Mouse (Mus musculus): ENCODE data around the gene Hjurp. TPM values are rescaled to one million over a fixed set of nuclear protein-coding genes. Genes with fewer than 3 reads are reported as not detected.

The Hjurp gene
- polyA plus RNA-seq, 1 experiment from 2014 or later: 168 TPM

GRCm38 (mm10) chr1:88262255-88262654, 15.2 kb downstream of the Hjurp start:
- ATAC-seq (ENCODE audit: insufficient number of reproducible peaks, low FRiP score, low TSS enrichment, low read depth): 0 out of 2 replicates have a peak, but pooled peaks have one; percentile 1
- Histone ChIP-seq H3K36me3 (peaks cover 81% of the 10 kb centered on the region), H3K4me2 (no peak overlapping the region), H3K4me3 (no peak overlapping the region), H3K9ac (no peak overlapping the region), H3K27me3 (no peaks in the 10 kb centered on the region), H3K4me1 (peaks cover 14% of the 10 kb centered on the region), H3K27ac (no peak overlapping the region; the same call in 1 of the 2 replicates), H3K9me3 (no peaks in the 10 kb centered on the region)
- 70% methylated on average over 4 of the region's 4 CpGs for WGBS

DNA sequence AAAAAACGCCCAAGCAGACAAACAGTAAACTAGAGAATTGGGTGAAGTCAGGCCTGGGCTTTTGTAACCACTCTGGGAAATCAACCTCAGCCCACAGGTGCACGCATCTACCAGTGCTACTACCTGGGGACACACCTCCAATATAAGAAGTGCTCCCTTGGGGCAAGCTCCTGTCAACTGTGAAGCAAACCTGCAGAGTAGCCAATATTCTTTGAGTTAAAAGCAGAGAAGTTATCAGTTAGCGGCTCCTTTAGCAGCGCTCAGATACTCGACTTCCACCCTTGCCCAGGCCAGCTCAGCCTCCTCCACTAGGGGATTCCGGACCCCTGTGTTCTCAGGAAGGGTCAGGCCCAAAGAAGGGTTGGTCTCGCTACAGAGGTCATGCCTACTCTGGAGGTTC, 15.7 kb downstream of the Hjurp start:
- peaks cover 76% of the 10 kb centered on the region for H3K36me3 ChIP-seq
- no peak overlapping the region for H3K4me2 ChIP-seq
- H3K4me3 ChIP-seq: no peak overlapping the region
- H3K27me3 ChIP-seq: no peaks in the 10 kb centered on the region
- H3K27ac ChIP-seq: no peak overlapping the region; the same call in 1 of the 2 replicates
- ATAC-seq (ENCODE audit: insufficient number of reproducible peaks, low FRiP score, low TSS enrichment, low read depth): no peak
- H3K9me3 ChIP-seq: no peaks in the 10 kb centered on the region
- H3K4me1 ChIP-seq: peaks cover 14% of the 10 kb centered on the region
- 80% methylated on average over 7 of the region's 7 CpGs for whole genome bisulfite sequencing
- no peak overlapping the region for H3K9ac ChIP-seq

DNA sequence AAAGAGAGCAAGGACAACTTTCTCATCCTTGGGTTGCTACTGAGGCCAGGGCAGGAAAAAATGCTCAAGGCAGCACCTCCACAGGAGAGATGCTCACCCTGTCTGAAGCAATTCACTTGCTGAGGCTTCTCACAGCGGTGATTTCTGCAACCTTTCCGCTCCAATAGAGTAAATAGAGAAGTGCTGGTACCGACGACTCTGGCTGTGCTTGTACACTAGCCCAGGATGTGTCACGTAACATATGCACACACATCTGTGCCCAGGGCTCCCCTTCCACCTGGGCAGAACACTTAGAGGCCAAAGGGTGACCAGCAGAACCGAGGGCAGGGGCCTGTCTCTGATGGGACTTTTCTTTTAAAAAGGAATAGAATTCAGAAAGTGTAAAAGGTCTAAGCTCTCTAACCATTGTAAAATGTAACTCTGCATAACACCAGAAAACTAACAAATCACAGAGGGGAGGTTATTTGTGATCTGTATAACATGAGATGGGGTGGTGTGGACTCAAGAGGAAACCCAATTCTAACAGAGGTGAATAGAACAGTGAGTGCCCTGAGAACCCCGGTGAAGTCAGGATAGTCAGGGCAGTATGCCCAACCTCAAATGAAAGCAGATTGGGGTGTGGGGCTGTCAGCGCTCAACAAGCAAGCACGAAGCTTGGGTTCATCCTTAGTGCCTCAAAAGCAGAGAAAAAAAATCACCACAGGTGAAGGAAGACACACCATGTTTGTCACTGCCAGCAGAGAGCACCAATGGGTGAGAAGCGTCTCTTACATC, 16.6 kb downstream of the Hjurp start:
- WGBS: 83% methylated on average over 10 of the region's 10 CpGs
- Histone ChIP-seq H3K9me3 (no peaks in the 10 kb centered on the region), H3K27me3 (no peaks in the 10 kb centered on the region), H3K9ac (no peak overlapping the region), H3K4me2 (no peak overlapping the region), H3K27ac (no peak overlapping the region), H3K4me3 (no peak overlapping the region), H3K36me3 (peaks cover 67% of the 10 kb centered on the region), H3K4me1 (peaks cover 14% of the 10 kb centered on the region)
- ATAC-seq (ENCODE audit: insufficient number of reproducible peaks, low FRiP score, low TSS enrichment, low read depth): no peak

- H3K27me3 ChIP-seq: no peaks in the 10 kb centered on the region
- no peak overlapping the region for H3K4me3 ChIP-seq
- ATAC-seq (ENCODE audit: insufficient number of reproducible peaks, low FRiP score, low TSS enrichment, low read depth): peak; percentile 11
- peaks cover 60% of the 10 kb centered on the region for H3K36me3 ChIP-seq
- no peak overlapping the region for H3K9ac ChIP-seq
- H3K9me3 ChIP-seq: 0 out of 2 replicates have a peak, but pooled peaks cover 3% of the 10 kb centered on the region
- H3K27ac ChIP-seq: no peak overlapping the region; the same call in 1 of the 2 replicates
- 79% methylated on average over 6 of the region's 6 CpGs for WGBS
- no peak overlapping the region for H3K4me2 ChIP-seq
- H3K4me1 ChIP-seq: peaks cover 14% of the 10 kb centered on the region
Measured at GRCm38 (mm10) chr1:88260114-88260513, 17.3 kb downstream of the Hjurp start.

DNA sequence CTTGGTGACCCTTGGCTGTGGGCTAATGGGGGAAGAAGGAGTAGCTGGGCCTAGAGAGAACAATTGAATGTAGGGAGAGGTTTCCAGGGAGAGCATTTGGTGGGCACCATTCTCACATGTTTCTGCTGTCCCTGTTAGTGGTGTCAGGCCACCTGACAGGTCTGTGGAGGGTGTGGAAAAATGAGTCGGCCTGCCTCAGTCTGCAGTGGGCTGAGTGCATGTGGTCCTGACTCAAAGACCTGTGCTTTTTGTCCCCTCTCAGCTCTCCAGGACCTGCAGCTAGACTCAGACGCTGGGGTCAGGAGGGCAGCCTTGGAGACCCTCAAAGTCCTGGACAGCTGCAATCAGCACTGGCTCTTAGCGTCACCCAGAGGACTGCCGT, 17.8 kb downstream of the Hjurp start:
- no peak overlapping the region; the same call in 1 of the 2 replicates for H3K27ac ChIP-seq
- H3K9ac ChIP-seq: no peak overlapping the region
- H3K4me1 ChIP-seq: peaks cover 14% of the 10 kb centered on the region
- H3K4me3 ChIP-seq: no peak overlapping the region
- no peak for ATAC-seq (ENCODE audit: insufficient number of reproducible peaks, low FRiP score, low TSS enrichment, low read depth)
- H3K36me3 ChIP-seq: peaks cover 55% of the 10 kb centered on the region
- WGBS: 77% methylated on average over 4 of the region's 4 CpGs
- no peak overlapping the region for H3K4me2 ChIP-seq
- 0 out of 2 replicates have a peak, but pooled peaks cover 5% of the 10 kb centered on the region for H3K9me3 ChIP-seq
- no peaks in the 10 kb centered on the region for H3K27me3 ChIP-seq

DNA sequence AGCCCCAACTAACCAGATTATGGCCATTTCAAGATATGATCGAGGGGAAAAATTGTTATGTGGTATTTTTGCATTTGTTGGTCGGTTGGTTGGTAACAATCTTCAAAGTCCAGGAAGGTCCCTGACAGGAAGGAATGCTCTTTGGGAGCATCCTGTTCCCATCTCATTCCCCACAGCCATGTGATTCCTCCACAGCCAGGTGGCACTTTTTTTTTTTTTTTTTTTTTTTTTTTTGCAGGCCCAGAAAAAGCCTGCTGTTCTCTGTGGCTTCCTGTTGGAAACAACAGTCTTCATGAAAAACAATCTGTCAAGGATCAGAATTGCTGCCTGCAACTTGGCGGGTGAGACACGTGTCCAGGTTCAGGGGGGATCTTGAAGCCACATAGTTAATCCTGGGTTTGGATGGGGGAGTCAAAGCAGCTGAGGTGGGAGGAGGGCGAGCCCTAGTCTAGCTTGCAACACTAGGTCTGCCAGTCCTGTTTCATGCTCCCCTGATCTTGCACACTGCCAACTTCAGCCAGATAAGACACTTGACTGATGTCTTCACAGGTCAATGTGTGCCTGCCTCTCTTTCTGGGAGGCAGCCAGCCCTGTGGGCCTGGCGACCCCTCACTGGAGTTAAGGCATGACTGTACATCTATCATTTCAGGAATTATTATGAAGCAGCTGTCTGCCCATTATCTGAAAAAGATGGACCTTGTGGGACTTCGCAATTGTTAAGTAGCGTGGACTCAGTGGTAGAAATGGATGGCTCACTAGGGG, 18.4 kb downstream of the Hjurp start:
- ATAC-seq (ENCODE audit: insufficient number of reproducible peaks, low FRiP score, low TSS enrichment, low read depth): no peak
- H3K9me3 ChIP-seq: 0 out of 2 replicates have a peak, but pooled peaks cover 5% of the 10 kb centered on the region
- no peaks in the 10 kb centered on the region for H3K27me3 ChIP-seq
- no peak overlapping the region for H3K4me2 ChIP-seq
- no peak overlapping the region for H3K4me3 ChIP-seq
- peaks cover 14% of the 10 kb centered on the region for H3K4me1 ChIP-seq
- H3K36me3 ChIP-seq: peaks cover 50% of the 10 kb centered on the region
- H3K9ac ChIP-seq: no peak overlapping the region
- peak overlapping the region; percentile 1; the same call in 1 of the 2 replicates for H3K27ac ChIP-seq
- 72% methylated on average over 8 of the region's 8 CpGs for WGBS

DNA sequence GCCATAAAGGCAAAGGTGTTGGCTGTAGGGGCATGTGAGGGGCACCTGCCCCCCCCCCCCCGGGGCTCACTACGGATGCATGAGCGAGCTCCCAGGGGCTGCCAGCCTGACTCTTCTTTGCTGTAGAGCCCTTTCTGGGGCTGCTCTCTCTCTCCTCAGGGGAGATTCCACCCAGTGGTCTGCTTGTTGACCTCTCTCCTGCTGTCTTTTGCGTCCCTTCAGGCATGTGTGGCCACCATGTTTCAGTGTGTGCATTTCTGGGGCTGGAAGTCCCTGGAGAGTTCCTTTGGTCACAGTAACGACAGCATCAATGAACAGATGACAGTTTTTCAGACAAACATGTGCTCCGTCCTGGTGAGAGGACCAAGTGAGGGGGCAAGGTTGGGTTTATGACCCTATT, 19.1 kb downstream of the Hjurp start:
- no peak overlapping the region for H3K4me2 ChIP-seq
- H3K36me3 ChIP-seq: peaks cover 42% of the 10 kb centered on the region
- no peak overlapping the region for H3K4me3 ChIP-seq
- ATAC-seq (ENCODE audit: insufficient number of reproducible peaks, low FRiP score, low TSS enrichment, low read depth): no peak
- H3K4me1 ChIP-seq: peaks cover 14% of the 10 kb centered on the region
- no peak overlapping the region for H3K9ac ChIP-seq
- no peak overlapping the region for H3K27ac ChIP-seq
- H3K9me3 ChIP-seq: 0 out of 2 replicates have a peak, but pooled peaks cover 5% of the 10 kb centered on the region
- 66% methylated on average over 6 of the region's 6 CpGs for WGBS
- H3K27me3 ChIP-seq: no peaks in the 10 kb centered on the region

GRCm38 (mm10) chr1:88257681-88258080, 19.8 kb downstream of the Hjurp start:
- peaks cover 36% of the 10 kb centered on the region for H3K36me3 ChIP-seq
- no peak overlapping the region for H3K9ac ChIP-seq
- no peak overlapping the region for H3K4me2 ChIP-seq
- 83% methylated on average over 6 of the region's 6 CpGs for WGBS
- H3K9me3 ChIP-seq: 0 out of 2 replicates have a peak, but pooled peaks cover 10% of the 10 kb centered on the region
- no peak overlapping the region for H3K27ac ChIP-seq
- H3K4me3 ChIP-seq: no peak overlapping the region
- H3K27me3 ChIP-seq: no peaks in the 10 kb centered on the region
- no peak for ATAC-seq (ENCODE audit: insufficient number of reproducible peaks, low FRiP score, low TSS enrichment, low read depth)
- peaks cover 14% of the 10 kb centered on the region for H3K4me1 ChIP-seq

DNA sequence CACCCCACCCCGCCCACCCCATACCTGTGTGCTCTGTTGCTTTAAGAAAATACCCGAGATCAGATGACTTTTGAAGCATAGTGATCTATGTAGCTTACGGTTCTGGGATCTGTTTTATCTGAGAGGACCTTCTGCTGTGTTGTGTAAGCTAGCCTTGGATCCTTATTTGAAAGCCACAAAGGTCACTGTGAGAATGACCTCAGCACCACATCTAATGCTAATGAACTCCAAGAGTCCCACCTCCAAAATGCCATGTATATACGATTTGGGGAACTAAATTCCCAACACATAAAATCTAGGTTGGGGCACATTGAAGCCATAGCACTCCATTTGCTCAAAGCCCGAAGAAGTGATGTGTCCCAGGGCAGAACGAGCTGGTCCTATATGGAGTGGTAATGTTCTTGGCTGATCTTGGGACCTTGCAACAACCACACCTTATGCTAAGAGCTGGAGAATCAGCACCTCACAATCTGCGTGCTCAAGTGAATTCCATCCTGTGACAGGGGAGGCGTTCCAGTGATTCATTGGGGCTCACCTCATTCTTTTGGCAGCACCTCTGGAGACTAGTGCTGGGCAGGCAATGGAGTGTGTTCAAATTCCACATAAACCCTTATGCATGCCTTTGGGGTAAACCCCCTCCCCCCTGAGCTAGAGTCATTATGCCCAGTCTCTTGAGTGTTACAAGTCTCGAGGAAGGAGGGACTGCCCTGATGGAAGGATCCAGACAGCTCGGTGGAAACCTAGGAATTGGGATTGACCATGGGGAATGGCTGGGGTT, 20.4 kb downstream of the Hjurp start:
- Histone ChIP-seq H3K4me3 (no peak overlapping the region), H3K27me3 (no peaks in the 10 kb centered on the region), H3K9ac (no peak overlapping the region), H3K9me3 (peaks cover 16% of the 10 kb centered on the region), H3K4me2 (no peak overlapping the region), H3K36me3 (peaks cover 30% of the 10 kb centered on the region), H3K4me1 (peaks cover 14% of the 10 kb centered on the region), H3K27ac (no peak overlapping the region)
- ATAC-seq (ENCODE audit: insufficient number of reproducible peaks, low FRiP score, low TSS enrichment, low read depth): no peak
- WGBS: 69% methylated on average over 10 of the region's 10 CpGs

DNA sequence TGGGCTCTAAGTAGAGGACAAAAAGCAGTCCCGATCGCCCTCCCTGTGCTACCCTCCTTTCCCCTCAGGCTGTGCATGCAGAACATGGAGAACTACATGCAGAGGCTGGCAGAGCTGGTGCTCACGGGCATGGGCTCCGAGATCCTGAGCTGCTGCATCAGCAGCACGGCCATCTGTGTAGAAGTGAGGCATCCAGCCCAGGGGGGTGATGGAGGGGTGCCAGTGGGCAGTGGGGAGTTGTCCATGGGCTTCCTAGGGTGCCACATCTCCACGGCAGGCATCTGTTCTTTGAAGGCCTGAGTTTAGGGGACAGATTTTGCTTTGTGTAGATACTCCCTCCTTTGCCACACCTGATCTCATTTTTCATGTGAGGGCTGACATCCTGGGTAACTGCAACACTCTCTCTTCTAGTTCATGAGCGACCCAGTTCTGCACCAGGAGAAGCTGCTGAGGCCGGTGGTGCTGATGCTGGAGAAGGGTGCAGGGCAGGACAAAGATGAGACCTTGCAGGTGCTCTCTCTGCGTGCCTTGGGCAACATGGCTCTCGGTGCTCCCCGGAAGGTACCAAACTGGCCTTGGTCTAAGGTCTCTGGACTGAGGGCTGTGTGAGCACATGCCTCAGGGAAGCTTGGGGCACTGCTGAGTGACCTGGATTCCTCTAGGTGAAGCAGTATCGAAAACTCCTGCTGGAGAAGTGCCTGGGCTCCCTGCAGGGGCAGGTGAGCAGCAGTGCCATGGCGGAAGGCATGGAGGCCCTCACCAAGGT, 21.3 kb downstream of the Hjurp start:
- no peak for ATAC-seq (ENCODE audit: insufficient number of reproducible peaks, low FRiP score, low TSS enrichment, low read depth)
- 77% methylated on average over 13 of the region's 13 CpGs for WGBS
- Histone ChIP-seq H3K27ac (no peak overlapping the region), H3K36me3 (peaks cover 21% of the 10 kb centered on the region), H3K4me1 (peaks cover 7% of the 10 kb centered on the region), H3K4me2 (no peak overlapping the region), H3K9ac (no peak overlapping the region), H3K4me3 (no peak overlapping the region), H3K27me3 (no peaks in the 10 kb centered on the region), H3K9me3 (peaks cover 21% of the 10 kb centered on the region)

DNA sequence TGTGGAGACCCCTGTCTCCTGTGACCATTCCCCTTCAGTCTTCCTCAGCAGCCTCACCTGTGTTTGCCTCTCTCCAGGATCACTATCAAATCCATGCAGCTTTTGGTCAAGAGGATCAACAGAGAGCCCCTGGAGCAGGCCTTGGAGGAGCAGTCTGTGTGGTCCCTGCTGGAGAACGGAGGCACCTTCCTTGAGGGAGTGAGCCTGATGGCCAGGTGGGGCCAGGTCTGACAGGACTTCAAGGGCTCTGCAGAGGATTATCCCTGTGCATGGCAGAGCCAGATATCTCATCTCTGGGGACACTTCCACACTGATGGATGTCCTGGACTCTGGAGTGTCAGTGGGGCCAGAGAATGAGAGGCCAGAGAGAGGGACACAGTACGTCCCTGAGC, 22.0 kb downstream of the Hjurp start:
- Histone ChIP-seq H3K9ac (no peak overlapping the region), H3K4me2 (no peak overlapping the region), H3K27ac (no peak overlapping the region), H3K4me1 (peaks cover 7% of the 10 kb centered on the region), H3K36me3 (peaks cover 14% of the 10 kb centered on the region), H3K9me3 (peaks cover 28% of the 10 kb centered on the region), H3K27me3 (no peaks in the 10 kb centered on the region), H3K4me3 (no peak overlapping the region)
- ATAC-seq (ENCODE audit: insufficient number of reproducible peaks, low FRiP score, low TSS enrichment, low read depth): no peak
- WGBS: 51% methylated on average over 2 of the region's 2 CpGs

Data from limb, embryonic 15.5 days (tissue).